Mouse (Mus musculus) frontal cortex, postnatal 10 days (tissue): ENCODE measurements around the gene Cnksr1.

ENCODE experiments used
- DNase-seq, 2 experiments: peaks; one replicate each; pipeline ENCODE4 v3.0.0; 2022; ENCODE audit warnings: low spot score in 2 of 2, mixed read lengths in 1 of 2

Cnksr1 gene

GRCm38 (mm10) chr4:134252911-134253721 is 14.9 kb upstream of the Cnksr1 start:
- no peak for DNase-seq

DNA sequence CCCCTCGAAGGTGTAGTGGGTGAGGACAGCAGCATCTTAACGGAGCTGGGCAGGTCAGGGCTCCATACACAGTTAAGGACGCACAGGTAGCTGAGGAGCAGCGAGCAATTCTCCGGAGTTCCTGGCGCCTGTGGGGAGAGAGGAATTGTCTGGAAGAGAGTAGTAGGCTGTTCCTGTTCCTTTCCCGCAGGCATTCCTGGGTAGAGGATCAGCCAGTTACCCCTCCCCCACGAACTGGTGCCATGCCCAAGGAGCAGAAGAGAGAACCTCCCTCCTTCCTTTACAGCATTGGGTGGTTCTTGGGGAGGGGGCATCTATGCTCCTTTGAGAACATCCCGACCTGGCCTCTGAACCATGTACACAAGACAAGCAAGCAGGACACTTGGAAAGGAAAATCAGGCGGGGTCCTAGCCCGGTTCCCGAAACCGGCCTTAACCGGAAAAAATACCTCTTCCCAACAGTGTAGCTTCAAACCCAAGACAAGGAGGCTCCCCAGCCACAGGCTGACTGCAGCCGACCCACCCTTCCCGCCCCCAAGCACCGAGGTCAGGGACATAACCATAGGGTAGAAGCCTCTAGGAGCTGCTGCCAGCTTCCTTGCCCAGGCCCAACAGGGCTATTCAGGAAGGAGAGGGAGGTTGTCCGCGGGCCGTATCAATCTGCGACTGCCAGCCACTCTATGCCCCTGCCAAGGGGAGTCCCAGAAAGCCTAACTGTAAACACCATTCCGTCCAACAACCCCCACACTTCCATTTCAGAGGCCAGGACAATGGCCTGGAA is 14.1 kb upstream of the Cnksr1 start:
- DNase-seq, result no peak

- DNase-seq, result peak; percentile 33 to 45
These were observed 13.3 kb upstream of the Cnksr1 start for GRCm38 (mm10) chr4:134251241-134252130.

GRCm38 (mm10) chr4:134250930-134251240 is 12.7 kb upstream of the Cnksr1 start:
- DNase-seq, result no peak

GRCm38 (mm10) chr4:134250116-134250929 is 12.1 kb upstream of the Cnksr1 start:
- DNase-seq, result no peak

DNA sequence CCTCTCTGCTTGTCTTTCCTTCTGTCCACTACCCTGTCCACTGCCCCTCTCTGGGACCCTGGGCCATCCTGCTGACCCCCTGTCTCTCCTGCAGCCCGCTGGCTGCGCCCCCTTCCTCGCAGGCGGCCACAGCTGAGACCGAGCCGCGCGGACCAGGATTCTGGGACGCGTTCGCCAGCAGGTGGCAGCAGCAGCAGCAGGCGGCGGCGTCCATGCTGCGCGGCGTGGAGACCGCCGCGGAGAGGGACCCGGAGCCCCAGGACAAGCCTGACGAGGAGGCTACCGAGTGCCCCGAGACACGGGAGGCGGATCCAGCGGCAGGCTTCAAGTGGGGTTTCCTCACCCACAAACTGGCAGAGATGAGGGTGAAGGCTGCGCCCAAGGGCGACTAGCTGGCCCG is 11.5 kb upstream of the Cnksr1 start:
- peak in 1 of 2 experiments; percentile 65 for DNase-seq

DNA sequence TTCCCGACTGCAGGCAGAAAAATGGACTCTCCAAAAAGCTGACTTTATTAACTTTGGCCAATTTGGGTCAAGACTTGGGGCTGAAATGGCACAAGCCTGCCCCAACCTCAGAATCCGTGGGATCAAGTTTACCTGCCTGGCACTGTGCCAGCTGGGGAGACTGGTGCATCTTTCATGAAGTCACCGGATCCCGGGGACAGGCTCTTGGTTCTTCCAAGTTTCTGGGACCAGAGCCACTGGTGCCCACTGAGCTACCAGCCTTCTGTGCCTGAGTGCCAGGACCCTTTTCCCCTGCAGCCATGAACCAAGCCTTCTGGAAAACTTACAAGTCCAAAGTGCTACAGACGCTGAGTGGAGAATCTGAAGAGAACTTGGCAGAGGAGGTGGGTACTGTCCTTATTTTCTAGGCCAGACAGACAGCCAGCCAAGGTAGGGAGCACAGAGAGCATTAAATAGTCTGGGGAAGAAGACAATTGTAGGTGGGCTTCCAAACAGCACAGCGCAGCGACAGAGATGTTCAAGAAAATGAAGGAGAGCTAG is 8.6 kb upstream of the Cnksr1 start, which contains the start of gene Gm30191:
Gm30191 (plus strand) TSS at position 217 of the 540 bp plus-strand sequence.
- DNase-seq, result no peak

DNA sequence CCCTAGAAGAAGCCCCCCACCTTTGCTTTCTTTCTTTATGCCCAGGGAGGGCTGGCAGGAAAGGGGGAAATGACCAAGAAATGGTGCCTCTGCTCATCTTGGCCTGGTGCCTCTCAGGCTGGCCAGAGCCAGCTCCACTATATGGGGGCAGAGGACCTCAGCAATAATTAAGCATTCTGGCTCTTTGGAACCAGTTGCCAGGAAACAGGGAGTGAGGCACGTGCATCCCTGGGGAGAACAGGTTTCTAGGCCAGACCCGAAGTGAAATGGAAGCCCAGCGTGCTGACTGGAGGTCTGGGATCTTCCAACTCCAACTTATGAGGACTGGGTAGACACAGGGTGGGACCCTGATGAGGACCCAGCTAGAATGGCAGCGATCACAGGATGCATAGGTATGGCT is 8.1 kb upstream of the Cnksr1 start:
- DNase-seq, result no peak

- DNase-seq, result peak; percentile 91 to 94
These were observed 7.1 kb upstream of the Cnksr1 start, which contains the start of gene Zfp593 for GRCm38 (mm10) chr4:134245148-134245843. Gene Zfp593 (minus strand): TSS chr4:134245592.

DNA sequence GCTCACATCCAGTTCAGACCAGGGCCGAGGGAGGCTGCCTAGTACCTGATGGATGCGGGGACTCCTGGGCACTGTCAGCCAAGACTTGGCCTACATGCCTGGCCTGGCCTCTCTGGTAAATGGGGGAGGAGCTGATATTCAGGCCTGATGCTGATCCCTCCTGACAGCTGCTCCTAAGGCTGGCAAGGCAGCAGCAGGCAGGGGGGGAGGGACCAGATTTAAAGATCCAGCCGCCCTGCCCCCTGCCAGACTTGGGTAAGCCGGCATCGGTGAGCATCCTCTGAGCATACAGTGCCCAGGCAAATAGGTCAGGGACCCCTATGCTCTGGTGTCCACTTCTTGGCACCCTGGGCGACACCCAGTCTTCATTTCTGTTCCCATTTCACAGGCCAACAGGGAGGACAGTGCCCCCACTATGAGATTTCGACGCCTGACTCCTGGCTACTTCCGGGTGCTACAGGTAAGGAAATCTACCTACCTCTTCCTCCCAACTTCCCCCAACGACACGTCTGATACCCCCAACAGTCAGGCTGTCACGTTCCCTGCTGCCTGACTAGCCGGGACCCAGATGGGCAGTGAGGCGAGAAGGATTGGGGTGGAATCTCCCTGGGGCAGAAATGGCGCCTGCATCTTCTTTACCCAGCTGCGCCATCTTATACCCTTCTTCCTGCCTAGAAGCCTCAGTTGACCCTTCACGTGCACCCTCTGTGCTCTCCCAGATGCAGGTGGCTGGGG is 5.5 kb upstream of the Cnksr1 start, which contains the start of gene E130218I03Rik:
E130218I03Rik (plus strand) TSS at position 147 of the 735 bp plus-strand sequence.
- no peak for DNase-seq

DNA sequence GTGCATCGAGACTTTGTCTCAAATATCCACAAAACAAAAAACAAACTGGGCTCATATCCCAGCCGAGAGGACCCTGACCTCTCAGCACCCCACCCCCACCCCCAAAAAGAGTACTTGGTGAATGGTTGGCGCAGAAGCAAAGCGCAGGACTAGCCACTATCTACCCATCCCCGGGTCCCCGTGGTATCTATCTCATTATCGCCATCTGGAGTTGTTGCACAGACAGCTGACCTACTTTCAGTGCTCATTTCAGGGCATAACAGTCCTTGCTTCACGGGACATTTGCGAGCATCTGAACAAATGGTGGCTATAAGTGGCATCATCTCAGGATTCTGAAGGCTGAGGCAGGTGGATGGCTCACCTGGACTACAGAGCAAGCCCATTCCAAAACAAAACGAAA is 487 bp upstream of the Cnksr1 start:
- DNase-seq, result no peak

DNA sequence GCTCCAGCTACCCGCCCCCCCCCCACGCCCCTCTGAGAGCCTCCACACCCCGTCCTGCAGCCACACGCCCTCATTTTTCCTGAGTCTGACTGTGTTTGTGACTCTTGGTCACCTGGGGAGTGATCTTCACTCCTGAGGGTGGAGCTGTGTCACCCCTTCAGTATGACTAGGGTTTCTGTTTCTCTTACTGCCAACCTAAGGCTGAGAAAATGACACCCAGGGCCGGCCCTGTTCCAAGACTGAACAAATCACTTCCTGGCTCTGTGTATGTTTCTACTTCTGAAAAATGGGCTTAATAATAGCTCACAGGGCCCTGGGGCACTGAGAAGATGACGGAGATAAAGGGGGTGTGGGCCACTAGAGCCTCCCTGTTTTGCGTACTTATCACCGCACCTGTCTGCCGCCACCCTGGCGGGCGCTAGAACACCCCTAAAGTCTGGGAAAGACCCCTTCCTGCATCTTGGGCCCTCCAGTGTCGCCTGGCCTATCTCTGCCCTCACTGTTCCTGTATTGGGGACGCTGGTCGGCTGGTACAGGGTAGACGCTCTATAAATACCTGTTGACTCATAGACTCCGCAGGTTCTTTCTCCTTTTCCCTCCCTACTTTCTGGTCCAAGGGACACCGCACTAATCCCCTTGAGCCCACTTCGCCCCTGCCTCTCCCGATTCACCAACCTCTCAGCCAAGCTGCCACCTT is 469 bp downstream of the Cnksr1 start:
- no peak for DNase-seq

DNA sequence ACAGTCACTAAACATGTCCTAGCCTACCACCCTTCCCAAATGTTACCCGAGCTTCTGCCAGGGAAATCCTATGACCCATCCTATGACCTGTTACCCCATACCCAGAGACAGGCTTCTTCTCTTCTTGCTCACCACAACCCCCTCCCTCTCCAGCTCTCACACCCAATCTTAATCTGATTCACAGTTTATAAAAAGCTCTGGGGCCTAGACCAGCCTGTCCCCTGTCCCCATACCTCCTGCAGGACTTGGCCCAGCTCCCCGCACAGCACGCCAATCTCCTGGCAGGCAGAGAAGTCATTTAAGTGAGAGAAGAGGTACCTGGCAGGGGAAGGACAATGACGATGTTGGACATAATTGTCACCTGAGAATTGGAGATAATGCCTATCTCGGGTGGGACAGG is 3.3 kb downstream of the Cnksr1 start:
- no peak for DNase-seq

DNA sequence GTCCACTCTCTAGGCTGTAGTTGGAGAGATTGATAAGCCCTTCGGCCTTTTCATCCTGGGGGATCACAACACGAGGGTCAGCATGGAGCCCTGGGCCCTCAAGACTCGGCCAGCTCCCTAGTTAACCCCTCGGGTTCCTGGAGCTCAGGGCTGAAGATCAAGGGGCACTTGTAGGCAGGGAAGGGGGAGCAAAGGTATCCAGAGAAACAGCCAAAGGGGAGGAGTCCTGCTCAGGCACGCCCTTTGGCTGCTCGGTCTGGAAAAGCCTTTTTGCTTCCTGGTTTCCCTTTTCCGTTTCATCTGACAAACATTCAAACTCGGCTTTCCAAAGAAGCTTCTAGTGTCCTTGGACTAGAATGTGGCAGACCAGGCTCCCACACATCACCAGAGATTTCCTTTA is 7.8 kb downstream of the Cnksr1 start:
- DNase-seq, result no peak

GRCm38 (mm10) chr4:134227194-134227593 is 11.0 kb downstream of the Cnksr1 start, which contains the start of gene Catsper4:
Gene Catsper4 (minus strand): TSS chr4:134227383.
- no peak for DNase-seq

- DNase-seq, result no peak
These were observed 15.2 kb downstream of the Cnksr1 start for GRCm38 (mm10) chr4:134222793-134223600.

DNA sequence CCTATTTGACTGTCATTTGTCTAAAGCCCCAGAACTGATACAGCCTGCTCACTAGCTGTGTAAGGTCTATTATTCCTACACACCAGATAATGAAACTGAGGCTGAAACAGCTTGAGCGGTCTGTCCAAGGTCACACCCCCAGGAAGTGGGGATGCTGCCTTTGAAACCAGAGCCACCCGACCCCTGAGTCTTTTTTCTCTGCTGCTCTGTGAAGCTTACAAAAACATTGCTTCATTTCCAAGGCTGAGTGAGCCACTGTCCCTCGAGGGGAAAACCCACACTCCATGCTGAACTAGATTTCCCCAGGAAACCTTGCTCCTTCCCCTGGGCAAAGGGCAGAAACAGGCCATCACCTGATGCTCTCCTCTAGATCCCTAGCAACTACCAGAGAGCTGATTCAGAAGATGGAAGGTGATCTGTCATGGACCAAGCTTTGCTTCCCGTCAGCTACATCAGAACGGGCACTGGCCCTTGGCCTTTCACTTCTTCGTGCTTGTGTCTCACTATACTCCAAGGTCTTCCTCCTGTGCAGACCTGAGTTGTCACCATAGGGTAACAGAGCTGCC is 31.6 kb downstream of the Cnksr1 start:
- DNase-seq, result no peak
